Mouse (Mus musculus): ENCODE results near the gene Cacna2d1. TPM values are rescaled to one million over a fixed set of nuclear protein-coding genes. Genes with fewer than 3 reads are reported as not detected.

The Cacna2d1 gene
- polyA plus RNA-seq, 1 experiment, result 27.2 TPM

DNA sequence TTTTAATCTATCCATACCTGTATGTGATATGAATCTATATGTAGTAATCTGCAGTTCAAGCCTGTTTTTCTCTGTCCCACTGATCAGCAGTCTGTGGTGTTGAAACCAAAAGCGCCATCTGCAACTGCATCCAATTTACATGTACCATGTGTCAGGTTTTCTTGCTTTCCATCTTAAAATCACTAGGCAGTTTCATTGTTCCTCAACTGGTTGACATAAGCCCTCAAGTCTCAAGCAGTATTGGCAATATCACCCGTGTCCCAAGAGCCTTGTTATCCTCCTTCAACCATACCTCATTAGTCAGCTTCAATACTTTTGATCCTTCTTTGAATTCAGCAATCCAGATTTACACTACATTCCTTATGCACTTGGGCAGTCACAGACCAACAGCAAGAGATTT lies 301.4 kb downstream of the Cacna2d1 start:
- TF ChIP-seq E2F4 (IDR thresholded peaks at IDR 0.05; ENCODE audit: insufficient read depth), result no peak
- no peak for TF ChIP-seq POLR2AphosphoS2 (IDR thresholded peaks at IDR 0.05; ENCODE audit: insufficient read length, low read depth)
- no peak for TF ChIP-seq MAX (IDR thresholded peaks at IDR 0.05; ENCODE audit: low read depth)
- TF ChIP-seq MYOD1 (IDR thresholded peaks at IDR 0.05; ENCODE audit: control insufficient read depth in 1 of 3, insufficient read length in 2 of 3, low read depth in 2 of 3), result no peak
- TF ChIP-seq REST (IDR thresholded peaks at IDR 0.05; ENCODE audit: insufficient read depth, insufficient read length), result no peak
- TF ChIP-seq TCF3 (IDR thresholded peaks at IDR 0.05; ENCODE audit: insufficient read length, low read depth), result no peak
- H3K79me2 ChIP-seq (ENCODE audit: control insufficient read depth, insufficient read depth), result no peaks in the 10 kb centered on the region
- H3K36me3 ChIP-seq (ENCODE audit: control insufficient read depth, insufficient read depth), result no peaks in the 10 kb centered on the region
- H3K4me3 ChIP-seq, result no peak overlapping the region
- no peak overlapping the region for H3ac ChIP-seq (ENCODE audit: control insufficient read depth, insufficient read length)
- no peak overlapping the region for H3K4me2 ChIP-seq (ENCODE audit: low read depth)
- no peaks in the 10 kb centered on the region for H3K27me3 ChIP-seq (ENCODE audit: control insufficient read depth, insufficient read depth, insufficient read length)

- Histone ChIP-seq H3ac (ENCODE audit: control insufficient read depth, insufficient read length) (no peak overlapping the region), H3K4me3 (no peak overlapping the region), H3K27me3 (ENCODE audit: control insufficient read depth, insufficient read depth, insufficient read length) (no peaks in the 10 kb centered on the region), H3K4me2 (ENCODE audit: low read depth) (no peak overlapping the region), H3K79me2 (ENCODE audit: control insufficient read depth, insufficient read depth) (no peaks in the 10 kb centered on the region), H3K36me3 (ENCODE audit: control insufficient read depth, insufficient read depth) (no peaks in the 10 kb centered on the region)
- TF ChIP-seq MYOG (IDR thresholded peaks at IDR 0.05; ENCODE audit: control insufficient read depth in 1 of 3, insufficient read depth in 1 of 3, insufficient read length in 2 of 3, low read depth in 2 of 3), result no peak
- no peak for TF ChIP-seq TCF12 (IDR thresholded peaks at IDR 0.05; ENCODE audit: insufficient read depth, poor library complexity, severe bottlenecking)
- TF ChIP-seq REST (IDR thresholded peaks at IDR 0.05; ENCODE audit: insufficient read depth, insufficient read length), result no peak
Measured at GRCm38 (mm10) chr5:16236608-16237007, 302.1 kb downstream of the Cacna2d1 start.

DNA sequence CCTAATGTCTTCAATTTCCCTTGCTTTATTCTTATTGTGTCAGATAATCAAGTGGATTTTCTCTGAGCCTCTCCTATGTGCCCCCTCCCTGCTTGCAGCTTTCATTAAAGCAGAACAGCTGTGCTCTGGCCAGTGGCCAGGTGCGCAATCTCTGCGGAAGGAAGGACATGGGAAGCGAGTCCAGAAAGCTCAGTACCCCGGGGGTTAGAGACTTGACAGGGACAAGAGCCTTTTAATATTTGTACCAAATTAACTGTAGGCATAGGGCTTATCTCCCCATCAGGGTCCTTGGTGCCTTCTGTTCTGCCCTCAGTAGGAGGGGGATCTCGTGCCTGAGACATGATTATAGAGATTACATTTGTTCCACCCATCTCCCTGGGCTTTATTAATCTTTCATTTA lies 303.5 kb downstream of the Cacna2d1 start:
- no peaks in the 10 kb centered on the region for H3K36me3 ChIP-seq (ENCODE audit: control insufficient read depth, insufficient read depth)
- H3K4me3 ChIP-seq, result no peak overlapping the region
- TF ChIP-seq TCF3 (IDR thresholded peaks at IDR 0.05; ENCODE audit: insufficient read length, low read depth) (no peak), REST (IDR thresholded peaks at IDR 0.05; ENCODE audit: insufficient read depth, insufficient read length) (no peak)
- H3K4me2 ChIP-seq (ENCODE audit: low read depth), result no peak overlapping the region
- H3K79me2 ChIP-seq (ENCODE audit: control insufficient read depth, insufficient read depth), result no peaks in the 10 kb centered on the region
- H3ac ChIP-seq (ENCODE audit: control insufficient read depth, insufficient read length), result no peak overlapping the region
- H3K27me3 ChIP-seq (ENCODE audit: control insufficient read depth, insufficient read depth, insufficient read length), result no peaks in the 10 kb centered on the region

DNA sequence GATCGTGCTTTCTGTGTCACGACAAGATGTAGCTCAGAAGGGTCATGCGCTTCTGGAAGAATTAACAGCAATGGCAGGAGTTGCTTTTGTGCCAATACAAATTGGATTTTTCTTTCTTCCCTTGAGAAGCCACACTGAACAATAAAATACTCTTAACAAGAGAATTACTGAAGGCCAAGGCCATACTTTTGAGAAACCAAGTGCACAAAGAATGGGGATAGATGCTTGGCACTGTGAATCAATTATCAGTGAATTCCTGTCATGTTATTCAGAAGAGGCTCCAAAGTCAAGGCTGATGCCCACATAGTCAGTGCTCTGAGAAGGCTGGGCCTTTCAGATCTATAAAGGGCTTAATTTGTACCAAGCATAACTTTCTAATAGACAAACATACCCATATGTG lies 305.8 kb downstream of the Cacna2d1 start:
- Histone ChIP-seq H3K79me2 (ENCODE audit: control insufficient read depth, insufficient read depth) (no peaks in the 10 kb centered on the region), H3K4me2 (ENCODE audit: low read depth) (no peak overlapping the region), H3ac (ENCODE audit: control insufficient read depth, insufficient read length) (no peak overlapping the region), H3K4me3 (no peak overlapping the region), H3K36me3 (ENCODE audit: control insufficient read depth, insufficient read depth) (no peaks in the 10 kb centered on the region), H3K27me3 (ENCODE audit: control insufficient read depth, insufficient read depth, insufficient read length) (no peaks in the 10 kb centered on the region)
- TF ChIP-seq REST (IDR thresholded peaks at IDR 0.05; ENCODE audit: insufficient read depth, insufficient read length) (no peak), USF1 (IDR thresholded peaks at IDR 0.05; ENCODE audit: low read depth) (no peak), E2F4 (IDR thresholded peaks at IDR 0.05; ENCODE audit: insufficient read depth) (no peak), CEBPB (IDR thresholded peaks at IDR 0.05; ENCODE audit: insufficient read depth, poor library complexity, severe bottlenecking) (no peak), MAX (IDR thresholded peaks at IDR 0.05; ENCODE audit: low read depth) (no peak), POLR2AphosphoS2 (IDR thresholded peaks at IDR 0.05; ENCODE audit: insufficient read length, low read depth) (no peak), POLR2A (IDR thresholded peaks at IDR 0.05; ENCODE audit: insufficient read length, low read depth) (no peak), MYOD1 (IDR thresholded peaks at IDR 0.05; ENCODE audit: control insufficient read depth in 1 of 3, insufficient read length in 2 of 3, low read depth in 2 of 3) (no peak), SRF (IDR thresholded peaks at IDR 0.05; ENCODE audit: control insufficient read depth, insufficient read length, low read depth) (no peak), MYOG (IDR thresholded peaks at IDR 0.05; ENCODE audit: control insufficient read depth in 1 of 3, insufficient read depth in 1 of 3, insufficient read length in 2 of 3, low read depth in 2 of 3) (no peak), TCF3 (IDR thresholded peaks at IDR 0.05; ENCODE audit: insufficient read length, low read depth) (no peak), TCF12 (IDR thresholded peaks at IDR 0.05; ENCODE audit: insufficient read depth, poor library complexity, severe bottlenecking) (no peak)

DNA sequence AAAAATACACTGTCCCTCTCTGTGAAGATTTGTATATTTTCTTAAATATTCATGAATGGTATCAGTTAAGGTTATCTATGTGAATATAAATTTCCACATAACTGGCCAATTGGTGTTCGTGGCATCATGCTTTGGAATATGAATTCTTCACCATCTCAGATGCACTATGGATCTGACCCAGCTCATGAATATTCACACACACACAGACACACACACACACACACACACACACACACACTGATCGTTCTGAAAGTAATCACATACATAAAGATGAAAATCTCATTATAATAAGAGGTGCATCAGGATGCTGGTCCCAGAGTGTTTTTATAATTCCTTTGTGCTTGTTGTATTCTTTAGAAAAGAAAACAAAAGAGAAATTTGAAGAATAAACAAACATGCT lies 309.1 kb downstream of the Cacna2d1 start:
- Histone ChIP-seq H3K4me2 (ENCODE audit: low read depth) (no peak overlapping the region), H3K27me3 (ENCODE audit: control insufficient read depth, insufficient read depth, insufficient read length) (no peaks in the 10 kb centered on the region), H3ac (ENCODE audit: control insufficient read depth, insufficient read length) (no peak overlapping the region), H3K36me3 (ENCODE audit: control insufficient read depth, insufficient read depth) (peaks cover 6% of the 10 kb centered on the region), H3K4me3 (no peak overlapping the region), H3K79me2 (ENCODE audit: control insufficient read depth, insufficient read depth) (no peaks in the 10 kb centered on the region)
- TF ChIP-seq CEBPB (IDR thresholded peaks at IDR 0.05; ENCODE audit: insufficient read depth, poor library complexity, severe bottlenecking) (no peak), TCF3 (IDR thresholded peaks at IDR 0.05; ENCODE audit: insufficient read length, low read depth) (no peak), E2F4 (IDR thresholded peaks at IDR 0.05; ENCODE audit: insufficient read depth) (no peak), SRF (IDR thresholded peaks at IDR 0.05; ENCODE audit: control insufficient read depth, insufficient read length, low read depth) (no peak), MYOD1 (IDR thresholded peaks at IDR 0.05; ENCODE audit: control insufficient read depth in 1 of 3, insufficient read length in 2 of 3, low read depth in 2 of 3) (no peak), MAX (IDR thresholded peaks at IDR 0.05; ENCODE audit: low read depth) (no peak), POLR2A (IDR thresholded peaks at IDR 0.05; ENCODE audit: insufficient read length, low read depth) (no peak), POLR2AphosphoS2 (IDR thresholded peaks at IDR 0.05; ENCODE audit: insufficient read length, low read depth) (no peak), USF1 (IDR thresholded peaks at IDR 0.05; ENCODE audit: low read depth) (no peak), MYOG (IDR thresholded peaks at IDR 0.05; ENCODE audit: control insufficient read depth in 1 of 3, insufficient read depth in 1 of 3, insufficient read length in 2 of 3, low read depth in 2 of 3) (no peak), REST (IDR thresholded peaks at IDR 0.05; ENCODE audit: insufficient read depth, insufficient read length) (no peak), TCF12 (IDR thresholded peaks at IDR 0.05; ENCODE audit: insufficient read depth, poor library complexity, severe bottlenecking) (no peak)
